Mouse (Mus musculus): ENCODE measurements at regions not wholly inside any gene's neighbourhood (a gene's known extent, or its start where the extent isn't known, plus 50 kb on each side); places are given as distances from the start of the nearest gene placed in this dataset.

- TF ChIP-seq POLR2A (IDR thresholded peaks at IDR 0.05; ENCODE audit: control insufficient read depth, low read depth, low read length) (no peak), CTCF (IDR thresholded peaks at IDR 0.05; ENCODE audit: control insufficient read depth, insufficient read depth, insufficient replicate concordance, low read depth, low read length) (no peak)
Measured at GRCm38 (mm10) chr15:31113216-31113615, 110.9 kb upstream of the Dap start.
